Mouse (Mus musculus): Measurements from ENCODE around the gene Prss28. TPM values are rescaled to one million over a fixed set of nuclear protein-coding genes. Genes with fewer than 3 reads are reported as not detected.
A peak's percentile ranks its signal among the peaks of the same experiment; 100 is the strongest.

The Prss28 gene
- total and polyA plus RNA-seq, 3 experiments = not detected

GRCm38 (mm10) chr17:25282133-25282532, 26.3 kb upstream of the Prss28 start:
- H3K36me3 ChIP-seq (replicated peaks in 1 of 2; ENCODE audit: control insufficient read depth in 1 of 2, insufficient read depth in 1 of 2, low read length in 1 of 2) = no peaks in the 10 kb centered on the region
- H3K4me1 ChIP-seq (ENCODE audit: control insufficient read depth in 1 of 2, insufficient read depth in 2 of 2) = no peaks in the 10 kb centered on the region
- TF ChIP-seq HCFC1 (IDR thresholded peaks at IDR 0.05; ENCODE audit: low read depth, low read length) = peak; percentile 49
- no peak for TF ChIP-seq RCOR1 (conservative IDR thresholded peaks at IDR 0.05; ENCODE audit: low read depth, low read length)
- TF ChIP-seq POLR2A (IDR thresholded peaks at IDR 0.05; ENCODE audit: low read depth, low read length) = peak; percentile 53; the same call in 1 of the 2 replicates
- TF ChIP-seq MYC (IDR thresholded peaks at IDR 0.05; ENCODE audit: low read depth, low read length) = no peak
- TF ChIP-seq NELFE (IDR thresholded peaks at IDR 0.05; ENCODE audit: low read depth, low read length) = 0 out of 2 replicates have a peak, but pooled peaks have one; percentile 40
- TF ChIP-seq MAX (IDR thresholded peaks at IDR 0.05; ENCODE audit: low read length) = peak; percentile 71
- TF ChIP-seq TCF12 (IDR thresholded peaks at IDR 0.05; ENCODE audit: low read depth, low read length) = no peak
- TF ChIP-seq ELF1 (IDR thresholded peaks at IDR 0.05; ENCODE audit: low read depth, low read length) = peak; percentile 50; the same call in 1 of the 2 replicates
- peak; percentile 32; the same call in 1 of the 2 replicates for TF ChIP-seq SIN3A (IDR thresholded peaks at IDR 0.05; ENCODE audit: low read length)
- dilution Hi-C loops (cut with MboI; ENCODE audit: extremely low pct_ligation_motif_present, extremely low pct_unique_long_range_greater_than_20kb, low sequenced_read_pairs) = no loop called here
- in situ Hi-C loops (cut with MboI; ENCODE audit: low pct_ligation_motif_present, low pct_unique_long_range_greater_than_20kb, low sequenced_read_pairs) = no loop called here
- peaks cover 3% of the 10 kb centered on the region for H3K9me3 ChIP-seq (replicated peaks; ENCODE audit: low read length)
- no peak overlapping the region for H3K27ac ChIP-seq (ENCODE audit: insufficient read depth, low read depth)
- no peak overlapping the region for H3K4me2 ChIP-seq (ENCODE audit: insufficient read depth, low read depth, poor library complexity, severe bottlenecking)
- no peak overlapping the region for H3K4me3 ChIP-seq (replicated peaks in 1 of 3; ENCODE audit: low read depth in 2 of 3, low read length in 2 of 3, poor library complexity in 1 of 3)
- H3K79me2 ChIP-seq (replicated peaks; ENCODE audit: control insufficient read depth, extremely low read depth, insufficient read depth, poor library complexity, severe bottlenecking) = no peaks in the 10 kb centered on the region
- peaks cover 22% of the 10 kb centered on the region for H3K27me3 ChIP-seq (replicated peaks)
- no peak overlapping the region for H3K9ac ChIP-seq (ENCODE audit: insufficient read depth, low read depth)
- DNase-seq (ENCODE audit: extremely low read depth) = peak; percentile 71

- Histone ChIP-seq H3K4me2 (ENCODE audit: insufficient read depth, low read depth, poor library complexity, severe bottlenecking) (no peak overlapping the region), H3K27ac (ENCODE audit: insufficient read depth, low read depth) (no peak overlapping the region), H3K9ac (ENCODE audit: insufficient read depth, low read depth) (no peak overlapping the region), H3K36me3 (replicated peaks in 1 of 2; ENCODE audit: control insufficient read depth in 1 of 2, insufficient read depth in 1 of 2, low read length in 1 of 2) (no peaks in the 10 kb centered on the region), H3K79me2 (replicated peaks; ENCODE audit: control insufficient read depth, extremely low read depth, insufficient read depth, poor library complexity, severe bottlenecking) (no peaks in the 10 kb centered on the region), H3K9me3 (replicated peaks; ENCODE audit: low read length) (peaks cover 3% of the 10 kb centered on the region), H3K27me3 (replicated peaks) (peaks cover 7% of the 10 kb centered on the region), H3K4me1 (ENCODE audit: control insufficient read depth in 1 of 2, insufficient read depth in 2 of 2) (no peaks in the 10 kb centered on the region), H3K4me3 (replicated peaks in 1 of 3; ENCODE audit: low read depth in 2 of 3, low read length in 2 of 3, poor library complexity in 1 of 3) (no peak overlapping the region)
- in situ Hi-C loops (cut with MboI; ENCODE audit: low pct_ligation_motif_present, low pct_unique_long_range_greater_than_20kb, low sequenced_read_pairs) = no loop called here
- dilution Hi-C loops (cut with MboI; ENCODE audit: extremely low pct_ligation_motif_present, extremely low pct_unique_long_range_greater_than_20kb, low sequenced_read_pairs) = no loop called here
- peak; percentile 81 for DNase-seq (ENCODE audit: extremely low read depth)
- TF ChIP-seq JUN (IDR thresholded peaks at IDR 0.05; ENCODE audit: insufficient read depth, low read depth, low read length) (no peak), ZMIZ1 (IDR thresholded peaks at IDR 0.05; ENCODE audit: low read depth, low read length) (no peak), ELF1 (IDR thresholded peaks at IDR 0.05; ENCODE audit: low read depth, low read length) (no peak), CTCF (conservative IDR thresholded peaks at IDR 0.05 in 1 of 2, IDR thresholded peaks at IDR 0.05 in 1 of 2; ENCODE audit: low read depth in 2 of 2, low read length in 2 of 2) (peak; percentile 94 to 95), MAX (IDR thresholded peaks at IDR 0.05; ENCODE audit: low read length) (no peak), ZKSCAN1 (IDR thresholded peaks at IDR 0.05; ENCODE audit: borderline replicate concordance, low read depth, low read length) (no peak), ETS1 (conservative IDR thresholded peaks at IDR 0.05; ENCODE audit: low read depth, low read length) (no peak), TBP (conservative IDR thresholded peaks at IDR 0.05; ENCODE audit: low read depth, low read length) (no peak), USF2 (conservative IDR thresholded peaks at IDR 0.05; ENCODE audit: low read depth, low read length) (no peak), BHLHE40 (IDR thresholded peaks at IDR 0.05; ENCODE audit: low read depth, low read length) (0 out of 2 replicates have a peak, but pooled peaks have one; percentile 17), UBTF (IDR thresholded peaks at IDR 0.05; ENCODE audit: low read depth, low read length) (no peak), NELFE (IDR thresholded peaks at IDR 0.05; ENCODE audit: low read depth, low read length) (0 out of 2 replicates have a peak, but pooled peaks have one; percentile 25), POLR2A (IDR thresholded peaks at IDR 0.05; ENCODE audit: low read depth, low read length) (no peak), CHD1 (IDR thresholded peaks at IDR 0.05; ENCODE audit: low read depth, low read length) (no peak), KAT2A (IDR thresholded peaks at IDR 0.05; ENCODE audit: insufficient replicate concordance, low read length) (no peak), RCOR1 (conservative IDR thresholded peaks at IDR 0.05; ENCODE audit: low read depth, low read length) (no peak), IRF4 (IDR thresholded peaks at IDR 0.05; ENCODE audit: low read depth, low read length) (no peak), ZNF384 (IDR thresholded peaks at IDR 0.05; ENCODE audit: low read depth, low read length) (no peak), E2F4 (IDR thresholded peaks at IDR 0.05; ENCODE audit: insufficient replicate concordance, low read depth, low read length) (no peak), SMC3 (IDR thresholded peaks at IDR 0.05; ENCODE audit: low read depth, low read length) (peak; percentile 84), USF1 (IDR thresholded peaks at IDR 0.05; ENCODE audit: low read depth, low read length) (no peak), MEF2A (IDR thresholded peaks at IDR 0.05; ENCODE audit: borderline replicate concordance, low read depth, low read length) (no peak), SIN3A (IDR thresholded peaks at IDR 0.05; ENCODE audit: low read length) (no peak), HCFC1 (IDR thresholded peaks at IDR 0.05; ENCODE audit: low read depth, low read length) (no peak), NRF1 (IDR thresholded peaks at IDR 0.05; ENCODE audit: low read depth, low read length) (peak; percentile 13; the same call in 1 of the 2 replicates), TCF12 (IDR thresholded peaks at IDR 0.05; ENCODE audit: low read depth, low read length) (no peak), ZC3H11A (IDR thresholded peaks at IDR 0.05; ENCODE audit: low read depth, low read length) (0 out of 2 replicates have a peak, but pooled peaks have one; percentile 12), MXI1 (IDR thresholded peaks at IDR 0.05; ENCODE audit: low read depth, low read length) (no peak), POLR2AphosphoS2 (IDR thresholded peaks at IDR 0.05; ENCODE audit: low read depth, low read length) (no peak), EP300 (IDR thresholded peaks at IDR 0.05; ENCODE audit: low read length) (no peak), MAFK (IDR thresholded peaks at IDR 0.05; ENCODE audit: insufficient replicate concordance, low read length) (no peak)
Measured at GRCm38 (mm10) chr17:25285033-25285432, 23.4 kb upstream of the Prss28 start.
